Mouse (Mus musculus) MEL (cell line): ENCODE results near the gene Fastkd5. TPM values are rescaled to one million over a fixed set of nuclear protein-coding genes. Genes with fewer than 3 reads are reported as not detected.

Experiments
- DNase-seq: peaks from one replicate; pipeline ENCODE4 v3.0.0; 2011; ENCODE audit warnings: low read depth, low spot score
- H3K27ac ChIP-seq: 2 replicates; pipeline ENCODE4 v1.5.1; 2012; ENCODE audit warnings: low read depth, mild to moderate bottlenecking, control low read depth, low read length, moderate library complexity; ENCODE audit not compliant: control insufficient read depth
- H3K27me3 ChIP-seq, 2 experiments: fragments of 150-350 bp in 1 of 2; sonication (generic) in 1 of 2; 2 replicates each; pipeline ENCODE4 v1.6.1; 2012; ENCODE audit warnings: low read length in 2 of 2, mild to moderate bottlenecking in 2 of 2, improper control_type of control experiment in 1 of 2, moderate library complexity in 1 of 2; ENCODE audit not compliant: insufficient read depth in 2 of 2, control insufficient read depth in 1 of 2
- H3K36me3 ChIP-seq, 2 experiments: 2 replicates each; pipeline ENCODE4 v1.6.1; 2012 to 2014; ENCODE audit warnings: low read length in 2 of 2, improper control_type of control experiment in 1 of 2, inconsistent platforms in 1 of 2, mild to moderate bottlenecking in 1 of 2; ENCODE audit not compliant: insufficient read depth in 2 of 2, control insufficient read depth in 1 of 2
- H3K4me1 ChIP-seq, 2 experiments: fragments of 150-350 bp in 1 of 2; sonication (generic) in 1 of 2; 2 replicates each; pipeline ENCODE4 v1.6.1; 2012; ENCODE audit warnings: low read length in 2 of 2, improper control_type of control experiment in 1 of 2, mild to moderate bottlenecking in 1 of 2; ENCODE audit not compliant: insufficient read depth in 2 of 2, control insufficient read depth in 1 of 2
- H3K4me3 ChIP-seq, 2 experiments: fragments of 150-350 bp in 1 of 2; sonication (generic) in 1 of 2; 2 replicates each; pipeline ENCODE4 v1.5.1; 2012; ENCODE audit warnings: low read depth in 2 of 2, low read length in 2 of 2, mild to moderate bottlenecking in 2 of 2, moderate library complexity in 2 of 2, control low read depth in 1 of 2, improper control_type of control experiment in 1 of 2; ENCODE audit not compliant: control insufficient read depth in 1 of 2, insufficient read depth in 1 of 2
- H3K79me2 ChIP-seq: 2 replicates; pipeline ENCODE4 v1.6.1; 2012; ENCODE audit warnings: mild to moderate bottlenecking, low read length, moderate library complexity; ENCODE audit not compliant: control insufficient read depth, poor library complexity, insufficient read depth
- H3K9ac ChIP-seq: 2 replicates; pipeline ENCODE4 v1.6.1; 2012; ENCODE audit warnings: low read depth, mild to moderate bottlenecking, control low read depth, low read length, moderate library complexity; ENCODE audit not compliant: control insufficient read depth, poor library complexity, severe bottlenecking
- H3K9me3 ChIP-seq: fragments of 150-350 bp; sonication (generic); replicated peaks from 2 replicates; pipeline ENCODE4 v1.6.1; 2012; ENCODE audit warnings: mild to moderate bottlenecking, low read length, improper control_type of control experiment, moderate library complexity; ENCODE audit not compliant: insufficient read depth
- BHLHE40 ChIP-seq: IDR thresholded peaks from 2 replicates; pipeline ENCODE4 v1.6.1; 2012; ENCODE audit warnings: low read depth, mild to moderate bottlenecking, inconsistent platforms, low read length, improper control_type of control experiment, borderline replicate concordance
- CHD1 ChIP-seq: IDR thresholded peaks from 2 replicates; pipeline ENCODE4 v1.6.1; 2012; ENCODE audit warnings: low read depth, mild to moderate bottlenecking, inconsistent platforms, low read length, improper control_type of control experiment
- CHD2 ChIP-seq: IDR thresholded peaks from 2 replicates; pipeline ENCODE4 v1.6.1; 2011; ENCODE audit warnings: low read length, improper control_type of control experiment
- CTCF ChIP-seq, 3 experiments: IDR thresholded peaks in 2 of 3; conservative IDR thresholded peaks in 1 of 3; 2 replicates each; pipeline ENCODE4 v1.5.1; 2011 to 2012; ENCODE audit warnings: low read length in 3 of 3, low read depth in 2 of 3, mild to moderate bottlenecking in 2 of 3, improper control_type of control experiment in 1 of 3, inconsistent platforms in 1 of 3, mixed read lengths in 1 of 3, moderate library complexity in 1 of 3; ENCODE audit not compliant: control insufficient read depth in 1 of 3, insufficient read depth in 1 of 3, poor library complexity in 1 of 3, severe bottlenecking in 1 of 3
- EP300 ChIP-seq, 2 experiments: IDR thresholded peaks; 2 replicates each; pipeline ENCODE4 v1.6.1; 2011; ENCODE audit warnings: improper control_type of control experiment in 2 of 2, low read length in 2 of 2, low read depth in 1 of 2, mild to moderate bottlenecking in 1 of 2
- ETS1 ChIP-seq: IDR thresholded peaks from 2 replicates; pipeline ENCODE4 v1.6.1; 2012; ENCODE audit warnings: low read depth, mild to moderate bottlenecking, inconsistent platforms, low read length, improper control_type of control experiment, moderate library complexity
- GABPA ChIP-seq: IDR thresholded peaks from 2 replicates; pipeline ENCODE4 v1.6.1; 2012; ENCODE audit warnings: low read depth, mild to moderate bottlenecking, inconsistent platforms, low read length, improper control_type of control experiment, moderate library complexity
- GATA1 ChIP-seq: IDR thresholded peaks from 2 replicates; pipeline ENCODE4 v1.6.1; 2011; ENCODE audit warnings: low read depth, low read length, improper control_type of control experiment
- HCFC1 ChIP-seq: IDR thresholded peaks from 2 replicates; pipeline ENCODE4 v1.6.1; 2012; ENCODE audit warnings: low read depth, mild to moderate bottlenecking, inconsistent platforms, low read length, improper control_type of control experiment, moderate library complexity
- JUND ChIP-seq: IDR thresholded peaks from 2 replicates; pipeline ENCODE4 v1.6.1; 2011; ENCODE audit warnings: low read depth, mild to moderate bottlenecking, improper control_type of control experiment, low read length
- MAFK ChIP-seq: IDR thresholded peaks from 2 replicates; pipeline ENCODE4 v1.6.1; 2011; ENCODE audit warnings: low read depth, mild to moderate bottlenecking, low read length, improper control_type of control experiment, borderline replicate concordance
- MAX ChIP-seq: IDR thresholded peaks from 2 replicates; pipeline ENCODE4 v1.6.1; 2011; ENCODE audit warnings: low read length, improper control_type of control experiment
- MAZ ChIP-seq: IDR thresholded peaks from 2 replicates; pipeline ENCODE4 v1.6.1; 2012; ENCODE audit warnings: low read depth, mild to moderate bottlenecking, inconsistent platforms, low read length, improper control_type of control experiment
- MXI1 ChIP-seq: IDR thresholded peaks from 2 replicates; pipeline ENCODE4 v1.6.1; 2011; ENCODE audit warnings: mild to moderate bottlenecking, low read depth, low read length, improper control_type of control experiment
- NELFE ChIP-seq: IDR thresholded peaks from 2 replicates; pipeline ENCODE4 v1.6.1; 2011; ENCODE audit warnings: low read depth, low read length, improper control_type of control experiment
- NRF1 ChIP-seq: IDR thresholded peaks from 2 replicates; pipeline ENCODE4 v1.6.1; 2014; ENCODE audit warnings: low read depth, mild to moderate bottlenecking, inconsistent platforms, low read length, improper control_type of control experiment, moderate library complexity; ENCODE audit not compliant: poor library complexity, insufficient read depth, severe bottlenecking
- POLR2AphosphoS2 ChIP-seq: IDR thresholded peaks from 2 replicates; pipeline ENCODE4 v1.6.1; 2011; ENCODE audit warnings: low read length, improper control_type of control experiment
- POLR2AphosphoS5 ChIP-seq: IDR thresholded peaks from 2 replicates; pipeline ENCODE4 v1.6.1; 2012; ENCODE audit warnings: low read depth, borderline replicate concordance, mild to moderate bottlenecking, inconsistent platforms, low read length, moderate library complexity, mixed read lengths
- RCOR1 ChIP-seq: IDR thresholded peaks from 2 replicates; pipeline ENCODE4 v1.6.1; 2012; ENCODE audit warnings: low read depth, mild to moderate bottlenecking, inconsistent platforms, low read length, improper control_type of control experiment
- SIN3A ChIP-seq: IDR thresholded peaks from 2 replicates; pipeline ENCODE4 v1.6.1; 2012; ENCODE audit warnings: low read length, improper control_type of control experiment, inconsistent platforms
- SMC3 ChIP-seq: IDR thresholded peaks from 2 replicates; pipeline ENCODE4 v1.6.1; 2011; ENCODE audit warnings: low read depth, low read length, improper control_type of control experiment
- TAL1 ChIP-seq: IDR thresholded peaks from 2 replicates; pipeline ENCODE4 v1.6.1; 2012; ENCODE audit warnings: mild to moderate bottlenecking, inconsistent platforms, low read length, moderate library complexity, mixed read lengths
- TCF12 ChIP-seq: IDR thresholded peaks from 2 replicates; pipeline ENCODE4 v1.6.1; 2014; ENCODE audit warnings: low read depth, mild to moderate bottlenecking, inconsistent platforms, low read length, improper control_type of control experiment, moderate library complexity
- UBTF ChIP-seq: IDR thresholded peaks from 2 replicates; pipeline ENCODE4 v1.6.1; 2012; ENCODE audit warnings: low read depth, mild to moderate bottlenecking, inconsistent platforms, low read length, improper control_type of control experiment, moderate library complexity, borderline replicate concordance; ENCODE audit not compliant: insufficient read depth
- USF1 ChIP-seq: IDR thresholded peaks from 2 replicates; pipeline ENCODE4 v1.6.1; 2014; ENCODE audit warnings: low read depth, mild to moderate bottlenecking, inconsistent platforms, low read length, improper control_type of control experiment, moderate library complexity
- USF2 ChIP-seq, 2 experiments: IDR thresholded peaks; 2 replicates each; pipeline ENCODE4 v1.6.1; 2011 to 2012; ENCODE audit warnings: improper control_type of control experiment in 2 of 2, low read length in 2 of 2, borderline replicate concordance in 1 of 2, inconsistent platforms in 1 of 2, low read depth in 1 of 2, mild to moderate bottlenecking in 1 of 2; ENCODE audit not compliant: insufficient read depth in 1 of 2
- ZMIZ1 ChIP-seq: IDR thresholded peaks from 2 replicates; pipeline ENCODE4 v1.6.1; 2012; ENCODE audit warnings: low read depth, mild to moderate bottlenecking, inconsistent platforms, low read length, improper control_type of control experiment, moderate library complexity
- ZNF384 ChIP-seq: IDR thresholded peaks from 2 replicates; pipeline ENCODE4 v1.6.1; 2012; ENCODE audit warnings: low read depth, mild to moderate bottlenecking, inconsistent platforms, low read length, improper control_type of control experiment
- polyA plus RNA-seq, 2 experiments: library from polyadenylated mRNA; stranded (reverse) in 1 of 2; unstranded in 1 of 2; fragments of >175 nt in 1 of 2; fragments of >200 nt in 1 of 2; gene quantifications; 2 replicates each; pipeline versions ENCODE4 v1.2.1 to v1.2.4; 2012; ENCODE audit warnings: low replicate concordance in 2 of 2, low read depth in 1 of 2; ENCODE audit not compliant: insufficient read length in 2 of 2, insufficient read depth in 1 of 2, missing spikeins in 1 of 2
- total RNA-seq: library from RNA; depleted of rRNA; stranded (reverse); fragments of 300-350 nt; gene quantifications from 2 replicates; pipeline ENCODE4 v1.2.3, GENCODE M21; 2012

Fastkd5 gene
- total and polyA plus RNA-seq, 3 experiments, result 11.7 to 15.3 TPM; not detected in 1

GRCm38 (mm10) chr2:130597601-130598010, 32.2 kb downstream of the Fastkd5 start (continued):
- TF ChIP-seq USF2 (IDR thresholded peaks at IDR 0.05; ENCODE audit: borderline replicate concordance in 1 of 2, insufficient read depth in 1 of 2, low read depth in 1 of 2, low read length in 2 of 2), result no peak

DNA sequence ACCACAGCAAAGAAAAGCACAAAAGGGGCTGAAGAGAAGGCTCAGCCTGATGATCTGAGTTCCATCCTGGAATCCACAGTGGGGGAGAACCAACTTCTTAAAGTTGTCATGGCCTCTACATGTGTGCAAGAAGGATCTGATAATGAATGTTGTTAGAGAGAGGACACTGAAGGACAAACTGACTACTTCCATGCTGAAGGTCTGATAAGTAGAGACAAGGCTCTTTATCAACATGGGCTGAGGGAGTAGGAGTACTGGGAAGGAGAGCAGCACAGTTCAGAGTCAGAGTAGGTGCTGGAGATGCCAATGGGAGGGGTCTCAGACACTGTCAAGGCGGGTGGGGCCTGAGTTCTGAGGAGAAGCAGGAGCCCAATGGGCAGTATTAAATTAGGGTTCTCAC, 34.2 kb downstream of the Fastkd5 start:
- peak overlapping the region; percentile 44 for H3K27ac ChIP-seq
- H3K79me2 ChIP-seq, result no peaks in the 10 kb centered on the region
- peak; percentile 28 for DNase-seq
- H3K4me3 ChIP-seq, result no peak overlapping the region
- H3K4me1 ChIP-seq, result peaks cover 27 to 34% of the 10 kb centered on the region in 2 experiments
- TF ChIP-seq USF1, result no peak
- TF ChIP-seq TAL1, result no peak
- TF ChIP-seq CHD2, result no peak; the same call in 1 of the 2 replicates
- TF ChIP-seq HCFC1, result no peak
- TF ChIP-seq CTCF (IDR thresholded peaks at IDR 0.05 in 2 of 3, conservative IDR thresholded peaks at IDR 0.05 in 1 of 3; ENCODE audit: control insufficient read depth in 1 of 3, insufficient read depth in 1 of 3, low read depth in 2 of 3, low read length in 3 of 3, poor library complexity in 1 of 3, severe bottlenecking in 1 of 3), result no peak
- TF ChIP-seq MXI1, result peak; percentile 38; the same call in 1 of the 2 replicates
- TF ChIP-seq RCOR1, result peak; percentile 32; the same call in 1 of the 2 replicates
- TF ChIP-seq ZNF384, result no peak
- no peak for TF ChIP-seq MAX
- TF ChIP-seq SMC3, result no peak
- TF ChIP-seq USF2 (IDR thresholded peaks at IDR 0.05; ENCODE audit: borderline replicate concordance in 1 of 2, insufficient read depth in 1 of 2, low read depth in 1 of 2, low read length in 2 of 2), result no peak
- no peak for TF ChIP-seq ZMIZ1
- no peak for TF ChIP-seq NRF1
- peak; percentile 56 to 67; a peak in 3 of 4 replicates for TF ChIP-seq EP300 (IDR thresholded peaks at IDR 0.05; ENCODE audit: low read depth in 1 of 2, low read length in 2 of 2)
- TF ChIP-seq POLR2AphosphoS5, result no peak
- no peak for TF ChIP-seq GABPA
- no peak for TF ChIP-seq JUND
- TF ChIP-seq MAFK, result no peak
- TF ChIP-seq NELFE, result no peak
- no peak for TF ChIP-seq SIN3A
- TF ChIP-seq POLR2AphosphoS2, result no peak
- no peak for TF ChIP-seq BHLHE40
- TF ChIP-seq UBTF, result no peak
- peak; percentile 67; the same call in 1 of the 2 replicates for TF ChIP-seq TCF12
- no peak for TF ChIP-seq MAZ
- TF ChIP-seq ETS1, result peak; percentile 46; the same call in 1 of the 2 replicates
- TF ChIP-seq CHD1, result no peak
- peak; percentile 71 for TF ChIP-seq GATA1
- no peaks in the 10 kb centered on the region for H3K27me3 ChIP-seq
- no peaks in the 10 kb centered on the region for H3K9me3 ChIP-seq
- peaks cover 0 to 36% of the 10 kb centered on the region in 2 experiments; a peak in 3 of 4 replicates for H3K36me3 ChIP-seq
- H3K9ac ChIP-seq, result no peak overlapping the region
